Mouse (Mus musculus) lung, adult 2 months (tissue): ENCODE data around the gene Wdr38. TPM values are rescaled to one million over a fixed set of nuclear protein-coding genes. Genes with fewer than 3 reads are reported as not detected.

ENCODE experiments used
- DNase-seq: peaks from one replicate; pipeline ENCODE4 v3.0.0; 2022
- H3K4me1 ChIP-seq: fragments of 200-500 bp; 2 replicates; pipeline ENCODE4 v1.6.1; 2011; ENCODE audit warnings: low read length; ENCODE audit not compliant: control insufficient read depth, insufficient read depth
- H3K4me3 ChIP-seq: fragments of 200-500 bp; replicated peaks from 2 replicates; pipeline ENCODE3; 2011; ENCODE audit warnings: low read depth, mild to moderate bottlenecking, control low read depth, low read length; ENCODE audit errors: extremely low read depth
- CTCF ChIP-seq: fragments of 200-500 bp; IDR thresholded peaks from 2 replicates; pipeline ENCODE4 v1.5.1; 2011; ENCODE audit warnings: mild to moderate bottlenecking, low read length, control low read depth; ENCODE audit not compliant: insufficient read depth
- POLR2A ChIP-seq: fragments of 200-500 bp; IDR thresholded peaks from 2 replicates; pipeline ENCODE4 v1.6.1; 2011; ENCODE audit warnings: low read depth, mild to moderate bottlenecking, control low read depth, low read length, borderline replicate concordance; ENCODE audit errors: extremely low read depth
- WGBS: fragments of 180-500 bp; shearing (Covaris S2); methylation state at CpG from one replicate; pipeline ENCODE4 v1.1.7; 2018; 5-methylcytosine and 5-hydroxymethylcytosine counted together
- polyA plus RNA-seq: library from polyadenylated mRNA; depleted of rRNA; stranded (reverse); fragments of >200 nt; gene quantifications from 2 replicates; pipeline ENCODE4 v1.2.3, GENCODE M21; 2012

Wdr38 gene
- polyA plus RNA-seq, 1 experiment = 4.5 TPM

- DNase-seq = no peak
- 75% methylated on average over 6 of the region's 6 CpGs for WGBS
- H3K4me1 ChIP-seq = no peaks in the 10 kb centered on the region
- no peak overlapping the region for H3K4me3 ChIP-seq
- TF ChIP-seq CTCF (no peak), POLR2A (no peak)
Observed at GRCm38 (mm10) chr2:38987803-38988510, 9.3 kb upstream of the Wdr38 start.

GRCm38 (mm10) chr2:38988929-38989328 lies 8.3 kb upstream of the Wdr38 start:
- no peak for DNase-seq
- 90% methylated on average over 2 of the region's 2 CpGs for WGBS
- Histone ChIP-seq H3K4me1 (no peaks in the 10 kb centered on the region), H3K4me3 (no peak overlapping the region)
- TF ChIP-seq POLR2A (no peak), CTCF (no peak)

- no peak for DNase-seq
- Histone ChIP-seq H3K4me1 (no peaks in the 10 kb centered on the region), H3K4me3 (no peak overlapping the region)
- TF ChIP-seq CTCF (no peak), POLR2A (no peak)
- 68% methylated on average over 4 of the region's 4 CpGs for WGBS
Observed at GRCm38 (mm10) chr2:38992004-38992403, 5.3 kb upstream of the Wdr38 start.

- Histone ChIP-seq H3K4me3 (no peak overlapping the region), H3K4me1 (no peaks in the 10 kb centered on the region)
- TF ChIP-seq POLR2A (no peak), CTCF (no peak)
- WGBS = 31% methylated on average over 4 of the region's 4 CpGs
- DNase-seq = no peak
Observed at GRCm38 (mm10) chr2:38992452-38992851, 4.8 kb upstream of the Wdr38 start.

GRCm38 (mm10) chr2:38999381-38999780 lies 2.1 kb downstream of the Wdr38 start:
- Histone ChIP-seq H3K4me1 (peaks cover 13% of the 10 kb centered on the region), H3K4me3 (no peak overlapping the region)
- no peak for DNase-seq
- 43% methylated on average over 4 of the region's 4 CpGs for WGBS
- no peak for TF ChIP-seq POLR2A
- TF ChIP-seq CTCF = no peak

GRCm38 (mm10) chr2:38999910-39000586 lies 2.8 kb downstream of the Wdr38 start:
- Histone ChIP-seq H3K4me3 (no peak overlapping the region), H3K4me1 (peaks cover 14% of the 10 kb centered on the region)
- no peak for DNase-seq
- 59% methylated on average over 8 of the region's 8 CpGs for WGBS
- TF ChIP-seq POLR2A = no peak
- TF ChIP-seq CTCF = no peak

- 77% methylated on average over 4 of the region's 4 CpGs for WGBS
- no peak for TF ChIP-seq POLR2A
- no peak for TF ChIP-seq CTCF
- DNase-seq = no peak
- H3K4me3 ChIP-seq = no peak overlapping the region
- peaks cover 14% of the 10 kb centered on the region for H3K4me1 ChIP-seq
Observed at GRCm38 (mm10) chr2:39000587-39000919, 3.3 kb downstream of the Wdr38 start.

GRCm38 (mm10) chr2:39001866-39002265 lies 4.6 kb downstream of the Wdr38 start:
- no peak for DNase-seq
- Histone ChIP-seq H3K4me1 (peaks cover 18% of the 10 kb centered on the region), H3K4me3 (no peak overlapping the region)
- TF ChIP-seq CTCF = no peak
- TF ChIP-seq POLR2A = no peak
- 76% methylated on average over 3 of the region's 3 CpGs for WGBS

GRCm38 (mm10) chr2:39003106-39003505 lies 5.8 kb downstream of the Wdr38 start:
- TF ChIP-seq CTCF (no peak), POLR2A (no peak)
- DNase-seq = no peak
- Histone ChIP-seq H3K4me1 (peaks cover 18% of the 10 kb centered on the region), H3K4me3 (no peak overlapping the region)
- WGBS = 42% methylated on average over 8 of the region's 8 CpGs

- no peak overlapping the region for H3K4me3 ChIP-seq
- DNase-seq = no peak
- peaks cover 19% of the 10 kb centered on the region for H3K4me1 ChIP-seq
- WGBS = 61% methylated on average over 5 of the region's 5 CpGs
- TF ChIP-seq CTCF (no peak), POLR2A (no peak)
Observed at GRCm38 (mm10) chr2:39003512-39003911, 6.2 kb downstream of the Wdr38 start.
